Mouse (Mus musculus) cerebellum, postnatal 36 days (tissue): ENCODE measurements around the gene Hvcn1.

Source experiments
- DNase-seq, 2 experiments: peaks; one replicate each; pipeline ENCODE4 v3.0.0; 2021 to 2022; ENCODE audit warnings: mixed read lengths in 2 of 2

Hvcn1 gene

GRCm38 (mm10) chr5:122274785-122275184 is 68.2 kb downstream of the Hvcn1 start:
- DNase-seq = no peak

DNA sequence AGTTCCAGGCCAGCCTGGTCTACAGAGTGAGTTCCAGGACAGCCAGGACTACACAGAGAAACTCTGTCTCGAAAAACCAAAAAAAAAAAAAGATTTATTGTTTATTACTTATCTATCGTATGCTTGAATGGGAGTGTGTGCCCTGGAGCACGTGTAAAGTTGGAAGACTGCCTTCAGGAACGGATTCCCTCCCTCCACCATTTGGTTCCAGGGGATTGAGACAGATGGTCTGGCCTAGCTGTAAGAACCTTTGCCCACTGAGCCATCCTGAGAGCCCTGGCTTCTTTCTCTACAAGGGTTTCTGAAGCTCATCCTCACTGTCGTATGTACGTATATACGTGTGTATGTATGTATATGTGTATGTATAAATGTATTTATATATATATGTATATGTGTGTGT is 72.3 kb downstream of the Hvcn1 start:
- DNase-seq = peak; percentile 62 to 69

- peak in 1 of 2 experiments; percentile 39 for DNase-seq
Observed at GRCm38 (mm10) chr5:122279799-122280421, 73.3 kb downstream of the Hvcn1 start.

DNA sequence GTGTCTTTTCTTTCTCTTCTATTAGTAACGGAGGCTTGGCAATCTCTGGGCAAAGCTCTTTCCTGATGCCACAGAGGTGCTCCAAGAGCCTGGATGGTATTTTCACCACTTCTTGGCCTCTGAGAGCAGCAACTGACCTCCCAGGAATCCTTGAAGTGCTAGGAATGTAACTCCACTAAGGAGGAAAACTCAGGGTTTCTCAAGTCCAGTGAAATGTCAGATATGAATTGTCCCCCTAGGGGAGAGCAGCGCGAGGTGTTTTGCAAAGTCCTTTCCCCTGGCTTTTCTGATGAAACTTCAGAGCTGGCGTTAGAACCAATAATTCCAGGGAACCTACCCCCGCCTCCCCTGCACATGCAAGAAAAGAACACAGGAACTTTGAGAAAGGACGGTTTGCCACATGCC is 73.8 kb downstream of the Hvcn1 start:
- DNase-seq = no peak

- DNase-seq = peak in 1 of 2 experiments; percentile 20
Observed at GRCm38 (mm10) chr5:122280827-122281462, 74.3 kb downstream of the Hvcn1 start.

- no peak for DNase-seq
Observed at GRCm38 (mm10) chr5:122283828-122284182, 77.2 kb downstream of the Hvcn1 start.

- DNase-seq = peak; percentile 90 to 93
Observed at GRCm38 (mm10) chr5:122284183-122285028, 77.8 kb downstream of the Hvcn1 start, which contains the start of gene Pptc7. Gene Pptc7 (plus strand): TSS chr5:122284365.

GRCm38 (mm10) chr5:122285029-122285766 is 78.6 kb downstream of the Hvcn1 start:
- DNase-seq = peak; percentile 60 to 68

GRCm38 (mm10) chr5:122285767-122286150 is 79.2 kb downstream of the Hvcn1 start:
- no peak for DNase-seq

DNA sequence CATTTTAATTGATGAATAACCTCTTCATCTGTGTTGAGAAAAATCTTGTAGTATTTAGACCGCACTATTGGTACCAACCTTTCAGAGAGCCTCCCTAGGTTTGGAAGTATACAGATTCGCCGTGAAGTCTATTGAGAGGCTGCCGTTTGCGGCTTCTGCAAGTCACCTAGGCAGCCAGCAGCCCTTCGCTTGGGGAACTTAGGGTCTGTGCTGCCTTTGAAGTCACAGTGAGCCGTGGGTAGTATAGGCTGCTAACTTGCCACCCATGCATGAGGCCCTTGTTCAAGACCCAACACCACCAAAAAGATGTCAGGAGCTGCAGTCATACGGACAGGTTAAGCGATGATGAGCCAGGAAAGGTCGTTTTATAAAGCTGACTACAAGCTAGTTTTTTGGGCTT is 79.6 kb downstream of the Hvcn1 start:
- DNase-seq = no peak

DNA sequence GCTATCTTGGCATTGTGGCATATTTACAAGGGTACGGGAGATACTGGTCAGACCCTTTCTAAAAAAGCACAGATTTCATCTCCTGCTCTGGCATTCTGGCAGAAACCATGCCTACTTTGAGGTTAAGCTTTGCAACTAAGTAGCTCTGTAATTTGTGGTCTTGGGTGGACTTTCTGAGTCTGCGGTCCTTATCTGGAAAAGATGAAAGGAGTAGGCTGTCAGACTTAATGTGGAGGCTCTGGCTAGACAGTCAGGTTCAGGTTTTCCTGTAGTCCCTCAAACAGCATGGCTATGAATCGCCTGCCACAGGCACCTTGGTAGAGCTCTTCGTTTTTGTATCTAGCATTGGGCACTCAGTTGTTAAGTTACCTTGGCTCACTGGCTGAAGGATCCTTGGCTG is 80.4 kb downstream of the Hvcn1 start:
- no peak for DNase-seq

- DNase-seq = no peak
Observed at GRCm38 (mm10) chr5:122288147-122288811, 81.7 kb downstream of the Hvcn1 start.

- no peak for DNase-seq
Observed at GRCm38 (mm10) chr5:122291149-122291548, 84.5 kb downstream of the Hvcn1 start.
